Mouse (Mus musculus) erythroid progenitor cell, adult 5-6 weeks (primary cell): ENCODE results near the gene Selp. TPM values are rescaled to one million over a fixed set of nuclear protein-coding genes. Genes with fewer than 3 reads are reported as not detected.

ENCODE experiments used
- ATAC-seq: replicated peaks from 2 replicates; pipeline ENCODE4 v1.8.0; 2016; ENCODE audit warnings: moderate number of reproducible peaks, mild to moderate bottlenecking, moderate TSS enrichment, inconsistent platforms; ENCODE audit not compliant: poor library complexity, low FRiP score, severe bottlenecking
- total RNA-seq, 2 experiments: library from RNA; stranded (forward) in 1 of 2; stranded (reverse) in 1 of 2; fragments of 150-400 nt in 1 of 2; fragments of 186-747, 209-891 nt in 1 of 2; gene quantifications; 2 replicates each; pipeline versions ENCODE4 v1.2.3 to v1.2.4; 2015 to 2017; ENCODE audit warnings: low replicate concordance in 2 of 2

Gene Selp
- total RNA-seq, 2 experiments from 2014 or later = not detected

DNA sequence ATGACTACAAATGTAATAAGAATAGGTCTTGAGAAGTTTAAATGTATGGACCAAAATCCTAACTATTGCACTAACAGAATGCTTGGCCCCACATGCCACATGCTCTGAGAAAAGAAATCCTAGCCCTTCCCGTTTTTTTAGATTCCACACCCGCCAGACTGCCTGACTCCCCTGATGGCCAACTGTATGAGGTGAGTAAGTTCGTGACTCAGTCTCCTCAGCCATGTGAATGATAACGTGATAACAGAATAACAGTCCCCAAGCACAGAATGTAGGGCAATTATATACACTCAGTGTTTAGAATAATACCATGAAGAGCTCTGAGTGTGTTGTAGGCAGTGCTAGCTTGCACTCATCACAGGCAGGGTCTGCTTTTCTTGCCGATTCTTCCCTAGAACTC is 784 bp upstream of the Selp start:
- no peak for ATAC-seq

DNA sequence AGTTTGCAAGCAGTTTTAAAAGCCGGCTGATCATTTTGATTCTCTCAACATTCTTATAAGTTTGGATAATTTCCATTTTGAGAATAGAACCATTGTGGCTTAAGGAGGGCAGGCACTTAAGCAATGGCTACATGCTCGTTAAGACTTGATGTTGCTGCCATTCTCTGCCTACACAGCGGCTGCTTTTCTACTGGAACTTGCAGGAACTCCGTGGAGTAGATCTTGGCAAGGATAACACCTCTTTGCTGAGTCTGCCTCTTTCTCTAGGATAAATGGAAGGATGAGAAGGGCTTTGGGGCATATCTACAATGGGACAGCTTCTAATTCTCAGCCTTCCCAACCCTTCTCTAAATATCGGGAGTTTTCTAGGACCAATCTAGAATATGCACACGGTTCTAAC is 583 bp downstream of the Selp start:
- ATAC-seq = no peak

DNA sequence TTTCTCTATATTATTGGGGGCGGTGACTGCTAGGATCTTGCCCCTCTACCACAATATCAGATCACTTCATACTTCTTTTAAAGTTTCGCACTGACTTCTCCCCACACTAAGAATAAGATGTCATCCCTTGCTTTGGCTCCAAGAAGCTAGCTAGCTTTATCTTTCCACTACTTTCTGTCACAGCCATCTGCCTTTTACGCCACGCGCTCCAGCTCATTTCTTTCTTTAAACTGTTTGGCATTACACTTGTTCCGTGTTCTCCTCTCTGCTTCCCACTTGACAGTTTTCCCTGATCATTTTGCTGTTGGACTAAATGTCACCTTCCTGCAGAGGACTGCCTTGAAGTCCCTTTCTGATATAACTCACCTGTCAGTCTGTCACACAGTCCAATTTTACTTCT is 2.8 kb downstream of the Selp start:
- no peak for ATAC-seq

DNA sequence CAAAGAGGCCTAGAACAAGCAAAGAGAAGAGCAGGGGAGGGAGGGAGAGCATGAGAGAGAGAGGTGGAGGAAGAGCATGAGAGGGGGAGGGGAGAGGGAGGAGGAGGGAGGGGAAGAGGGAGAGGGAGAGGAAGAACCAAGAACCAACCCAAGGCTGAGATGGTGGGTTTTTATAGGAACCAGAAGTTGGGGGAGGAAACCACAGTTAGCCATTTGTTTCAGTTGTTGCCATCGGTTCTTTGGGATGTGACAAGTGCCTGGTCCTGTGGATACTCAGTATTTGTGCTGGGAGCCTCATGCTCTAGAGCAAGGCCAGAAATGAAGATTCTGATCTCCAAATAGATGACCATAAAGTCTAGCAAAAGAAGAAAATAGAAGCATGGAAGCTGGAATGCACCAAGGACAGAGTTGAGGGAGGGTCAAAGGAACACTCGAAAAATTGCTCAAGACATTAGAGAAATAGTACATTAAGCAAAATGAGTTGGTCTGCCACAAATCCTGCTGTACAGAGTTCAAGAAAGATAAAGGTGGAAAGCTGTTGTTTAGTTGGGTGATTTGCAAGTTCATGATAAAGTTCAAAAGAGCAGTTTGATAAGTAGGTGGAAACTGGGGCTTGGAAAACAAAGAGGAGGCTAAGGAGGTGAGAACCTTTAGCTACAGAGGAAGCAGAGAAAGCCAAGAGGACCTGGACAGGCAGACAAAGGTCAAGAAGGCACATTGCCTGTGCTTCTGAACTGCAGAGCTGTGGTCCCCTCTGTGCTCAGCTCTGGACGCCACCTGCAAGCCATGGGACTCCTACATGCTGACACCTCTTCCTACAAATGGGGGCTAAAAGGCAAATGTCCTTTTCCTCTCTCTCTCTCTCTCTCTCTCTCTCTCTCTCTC is 5.1 kb downstream of the Selp start:
- no peak for ATAC-seq

DNA sequence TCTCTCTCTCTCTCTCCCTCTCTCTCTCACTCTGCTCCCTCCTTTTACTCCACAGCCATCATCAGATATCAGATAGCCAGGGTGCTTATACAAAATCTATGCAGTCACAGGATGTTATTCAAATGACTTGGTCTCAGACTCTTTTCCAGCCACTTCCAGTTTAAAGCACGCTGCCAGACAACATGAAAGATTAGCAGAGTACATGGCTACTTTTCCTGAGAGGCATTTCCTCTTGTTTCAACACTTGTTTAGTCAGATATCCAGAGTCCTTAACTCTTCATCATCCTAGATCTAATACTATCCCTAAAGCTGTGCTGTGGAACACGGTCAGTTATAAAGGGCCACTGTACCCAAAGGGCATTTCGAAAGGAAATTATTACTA is 5.7 kb downstream of the Selp start:
- ATAC-seq = no peak

DNA sequence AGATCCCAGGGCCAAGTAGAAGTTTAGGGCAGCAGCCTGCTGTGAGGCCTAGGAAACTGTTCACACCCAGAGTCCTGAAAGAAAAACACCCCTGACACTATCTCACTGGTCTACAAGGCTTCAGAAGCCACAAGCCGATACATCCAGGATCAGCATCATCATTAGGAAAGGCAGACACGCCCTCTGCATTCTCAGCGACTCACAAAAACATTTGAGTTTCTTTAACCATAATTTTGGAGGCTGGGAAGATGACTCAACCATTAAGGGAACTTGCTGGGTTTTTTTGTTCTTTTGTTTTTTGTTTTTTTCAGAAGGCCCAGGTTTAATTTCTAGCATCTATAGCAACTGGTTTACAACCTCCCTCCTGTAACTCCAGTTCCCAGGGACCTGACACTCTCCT is 8.8 kb downstream of the Selp start:
- ATAC-seq = no peak

DNA sequence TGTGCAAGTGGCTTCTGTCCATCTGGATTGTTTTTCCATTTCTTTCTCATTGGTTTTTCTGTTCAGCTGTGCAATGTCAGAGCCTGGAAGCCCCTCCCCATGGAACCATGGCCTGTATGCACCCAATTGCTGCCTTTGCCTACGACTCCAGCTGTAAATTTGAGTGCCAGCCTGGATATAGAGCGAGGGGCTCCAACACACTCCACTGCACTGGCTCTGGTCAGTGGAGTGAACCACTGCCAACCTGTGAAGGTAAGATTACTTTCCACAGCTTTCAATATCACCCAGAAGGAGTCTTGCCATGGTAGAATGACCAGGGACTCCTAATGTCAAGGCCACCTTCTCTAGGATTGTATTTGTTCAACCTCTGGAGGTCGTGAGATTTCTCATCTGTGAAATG is 14.9 kb downstream of the Selp start:
- ATAC-seq = no peak

DNA sequence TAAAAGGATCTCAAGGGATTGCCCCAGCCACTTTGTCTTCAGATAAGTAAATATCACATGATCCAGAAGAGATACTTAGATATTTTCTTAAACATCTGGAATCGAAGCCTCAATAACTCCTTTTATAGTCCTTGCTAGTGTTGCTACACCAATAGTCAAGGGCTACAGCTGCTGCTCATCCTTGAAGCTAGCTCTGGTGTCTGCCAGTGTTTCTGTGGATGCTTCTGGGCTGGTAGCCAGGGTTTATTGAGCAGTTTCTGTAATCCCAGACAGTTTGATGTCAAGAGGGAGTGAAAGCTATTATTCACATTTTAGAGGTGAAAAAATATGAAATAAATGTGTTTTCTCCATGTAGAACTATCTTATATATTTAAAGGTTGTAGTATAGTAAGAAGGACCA is 17.5 kb downstream of the Selp start:
- ATAC-seq = no peak

DNA sequence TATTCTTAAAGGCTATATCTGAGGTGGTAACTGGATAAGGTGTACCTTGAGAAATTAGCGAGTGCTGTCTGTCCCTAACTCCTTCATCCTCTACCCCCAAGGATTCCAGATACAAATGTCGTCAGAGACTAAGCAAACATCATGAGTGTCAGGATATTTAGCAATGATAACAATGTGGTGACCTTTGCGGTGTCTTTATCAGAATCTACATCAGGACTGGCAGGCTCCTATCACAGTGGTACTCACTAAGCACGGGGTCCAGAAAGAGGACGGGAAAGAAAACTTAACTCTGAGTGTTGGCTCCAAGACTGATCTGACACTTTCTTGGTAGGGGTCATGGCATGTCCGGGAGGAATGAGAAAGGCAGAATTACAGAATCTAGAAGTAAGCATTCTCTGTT is 19.0 kb downstream of the Selp start:
- no peak for ATAC-seq

DNA sequence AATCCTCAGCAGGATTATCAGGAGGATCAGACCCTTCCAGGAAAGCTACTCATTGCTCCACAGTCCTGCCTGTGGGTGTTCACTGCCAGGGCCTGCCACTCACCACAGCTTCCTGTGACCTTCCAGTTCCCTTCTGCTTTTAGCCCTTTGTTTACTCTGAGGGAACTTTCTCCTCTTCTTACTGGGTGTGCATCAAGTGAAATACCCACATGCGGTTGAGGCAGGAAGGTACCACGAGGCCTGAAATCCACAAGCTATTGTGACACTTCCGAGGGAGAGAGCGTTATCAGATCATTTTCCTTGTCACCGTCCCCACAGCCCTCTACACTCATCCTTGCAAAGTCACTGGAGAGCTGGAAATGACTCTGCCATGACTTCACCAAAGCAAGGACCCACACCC is 20.3 kb downstream of the Selp start:
- no peak for ATAC-seq

DNA sequence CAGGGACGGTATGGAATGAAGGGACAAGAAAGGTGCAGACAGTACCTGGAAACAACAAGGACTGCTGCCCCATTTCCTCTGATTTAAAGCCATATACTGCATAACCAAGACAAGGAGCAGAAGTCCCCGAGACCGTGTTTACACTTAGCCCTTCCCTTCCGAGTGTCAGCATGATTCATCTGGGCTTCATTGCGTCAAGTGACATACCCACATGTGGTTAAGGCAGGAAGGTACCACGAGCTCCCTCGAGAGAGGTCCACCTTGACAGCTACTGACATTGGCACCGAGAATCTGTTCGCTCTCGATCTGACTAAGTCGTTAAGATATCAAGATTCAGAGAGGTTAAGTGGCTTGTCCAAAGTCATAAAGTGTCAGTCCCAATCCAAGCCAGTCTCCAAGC is 20.9 kb downstream of the Selp start:
- no peak for ATAC-seq

DNA sequence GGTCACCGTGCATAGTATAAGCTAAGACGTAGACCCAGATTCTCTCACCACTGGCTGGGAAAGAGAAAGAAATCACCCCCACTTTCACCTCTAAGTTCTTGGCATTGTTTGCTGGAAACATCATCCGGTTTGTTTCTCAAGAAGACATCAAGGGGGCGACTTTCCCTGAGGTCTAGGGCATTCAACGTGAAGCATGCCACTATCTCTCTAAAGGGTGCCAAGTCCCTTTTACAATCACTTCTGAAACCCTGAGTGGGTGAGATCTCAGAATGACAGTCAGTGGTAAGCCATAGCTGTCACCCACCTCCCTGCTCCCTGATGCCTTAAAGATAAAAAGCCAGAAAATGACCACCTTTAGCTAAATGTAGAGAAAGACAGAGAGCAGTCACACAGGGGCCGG is 21.6 kb downstream of the Selp start:
- ATAC-seq = no peak

DNA sequence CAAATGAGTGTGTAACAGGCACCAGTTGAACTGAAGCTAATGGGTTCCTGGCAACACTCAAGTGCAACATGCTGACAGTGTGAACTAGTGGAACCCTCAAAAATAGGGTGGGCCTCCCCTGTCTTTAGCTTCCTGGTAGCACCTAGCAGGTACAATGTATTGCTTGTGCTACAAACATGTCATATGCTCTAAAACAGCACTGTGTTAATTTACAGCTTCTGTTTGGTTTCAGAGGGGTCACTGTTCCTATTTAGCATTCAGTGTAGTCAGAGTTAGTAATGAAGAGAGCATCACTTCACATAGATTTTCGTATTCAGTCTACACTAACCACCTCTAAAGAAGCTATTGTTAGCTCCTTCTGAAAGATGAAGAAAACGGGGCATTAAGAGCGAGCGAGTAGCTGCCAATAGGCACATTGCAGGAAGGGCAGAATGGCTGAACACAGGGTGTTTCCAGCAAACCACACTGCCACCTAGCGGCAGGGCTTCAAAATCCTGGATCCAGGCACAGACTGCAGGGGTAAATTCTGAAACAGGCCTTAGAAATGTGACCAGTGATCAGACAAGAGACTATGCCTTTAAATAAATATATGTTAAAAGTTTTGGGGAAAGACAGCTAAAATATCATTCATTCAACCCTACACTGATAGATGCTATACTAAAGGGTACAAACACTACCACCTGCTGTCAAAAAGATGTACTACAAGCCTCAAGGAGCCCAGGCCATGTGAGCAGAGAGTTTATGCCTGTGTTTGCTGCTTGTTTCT is 23.5 kb downstream of the Selp start:
- ATAC-seq = peak; percentile 84

DNA sequence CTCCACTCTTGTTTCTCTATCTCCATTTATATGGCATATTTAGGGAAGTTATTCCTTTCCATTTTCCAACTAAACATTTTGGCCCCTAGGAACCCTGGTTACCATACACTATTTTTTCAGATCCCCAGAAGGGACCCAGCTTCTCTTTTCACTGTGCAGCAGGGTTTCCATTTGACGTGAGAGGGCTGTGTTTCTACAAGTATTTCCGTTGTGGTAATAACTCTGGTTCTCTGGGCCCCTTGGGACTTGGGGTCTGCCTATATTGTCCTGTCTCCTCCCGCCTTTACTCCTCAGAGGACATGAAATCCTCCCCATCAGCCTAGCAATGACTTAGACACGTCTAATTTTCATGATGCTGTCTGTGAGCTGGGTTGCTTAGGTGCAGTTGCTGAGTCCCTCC is 24.4 kb downstream of the Selp start:
- ATAC-seq = no peak

DNA sequence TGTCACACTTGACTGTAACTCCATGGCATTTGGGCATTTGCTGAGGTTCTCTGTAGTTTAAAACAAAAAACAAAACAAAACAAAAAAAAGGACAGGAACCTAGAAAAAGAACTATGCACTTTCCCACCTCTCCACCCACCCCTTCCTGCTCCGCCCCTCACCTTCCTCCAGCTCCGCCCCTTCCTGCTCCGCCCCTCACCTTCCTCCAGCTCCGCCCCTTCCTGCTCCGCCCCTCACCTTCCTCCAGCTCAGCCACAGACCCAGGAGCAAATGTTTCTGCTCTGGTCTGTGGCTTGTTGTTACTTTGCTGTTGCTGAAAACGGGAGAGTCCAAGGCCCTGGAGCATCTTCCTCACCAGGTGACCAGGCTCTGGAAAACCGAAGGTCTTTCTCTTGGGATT is 34.0 kb downstream of the Selp start:
- no peak for ATAC-seq

DNA sequence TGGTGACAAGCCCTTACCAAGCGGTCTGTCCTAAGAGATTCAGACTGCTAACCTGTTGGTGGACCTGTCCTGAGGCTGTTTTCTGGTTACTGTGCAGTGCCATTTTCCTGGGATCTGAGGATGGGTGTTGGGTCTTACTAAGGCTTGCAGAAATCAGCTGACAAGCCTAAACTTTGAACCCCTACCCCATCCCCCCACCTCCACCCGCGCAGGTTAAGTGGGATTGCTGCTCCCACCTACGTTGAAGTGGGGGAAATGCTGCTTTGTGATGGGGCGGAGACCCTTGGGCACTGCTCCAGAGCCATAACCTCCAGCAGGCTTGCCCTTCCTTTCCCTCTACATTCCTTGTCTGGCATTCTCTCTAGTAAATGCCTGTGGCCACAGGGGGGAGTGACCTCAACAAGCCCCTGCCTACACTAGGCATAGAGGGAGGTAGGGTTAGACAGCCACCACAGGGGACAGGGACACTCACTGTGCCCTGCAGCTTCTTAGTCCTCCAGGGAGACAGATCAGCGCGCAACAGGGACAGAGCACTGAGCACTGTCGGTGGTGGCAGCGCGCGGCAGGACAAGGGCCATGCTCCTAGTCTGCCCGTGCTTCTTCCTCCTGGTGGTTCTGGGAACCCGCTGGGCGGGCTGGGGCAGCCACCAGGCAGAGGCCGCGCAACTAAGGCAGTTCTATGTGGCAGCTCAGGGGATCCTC is 36.5 kb downstream of the Selp start, which contains the start of gene F5:
Gene F5, plus strand, starts transcription at position 452 of the 702 bp plus-strand sequence.
- ATAC-seq = 0 out of 2 replicates have a peak, but pooled peaks have one; percentile 39

DNA sequence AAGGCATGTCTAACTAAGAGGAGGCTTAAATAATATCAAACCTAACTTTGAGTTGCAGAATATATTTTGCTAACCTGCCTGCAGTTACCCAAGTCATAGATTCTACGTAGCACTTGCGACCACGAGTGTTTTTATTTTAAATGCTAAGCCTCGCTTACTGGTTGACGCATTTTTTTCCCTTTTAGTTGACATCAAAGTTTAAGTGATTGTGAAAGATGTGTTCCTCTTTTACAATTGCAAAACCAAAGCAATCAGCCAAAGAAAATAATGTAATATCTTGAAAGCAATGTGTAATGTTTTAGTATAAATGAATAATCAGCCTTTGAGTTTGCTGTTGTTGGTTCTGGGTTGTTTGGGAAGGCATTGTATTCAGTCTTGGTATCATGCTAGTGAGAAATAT is 37.8 kb downstream of the Selp start:
- ATAC-seq = no peak

DNA sequence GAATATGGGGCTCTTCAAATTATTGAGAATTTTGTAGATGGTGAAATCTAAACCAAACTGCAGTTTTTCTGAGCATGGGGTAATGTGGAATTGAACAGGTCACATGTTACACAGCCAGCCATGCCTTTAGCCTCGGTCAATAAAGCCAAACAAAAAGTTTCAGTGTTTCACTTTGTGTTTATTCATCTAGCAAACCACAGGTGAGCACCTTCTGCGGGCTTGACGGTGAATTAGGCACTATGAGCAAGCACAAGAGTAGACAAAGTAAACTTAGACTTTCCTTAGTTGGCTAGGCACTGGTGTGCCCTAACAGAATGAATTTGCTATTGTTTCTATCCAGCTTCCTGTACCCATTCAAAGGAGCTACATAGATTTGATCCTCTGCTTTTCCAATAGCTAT is 39.9 kb downstream of the Selp start:
- ATAC-seq = no peak

DNA sequence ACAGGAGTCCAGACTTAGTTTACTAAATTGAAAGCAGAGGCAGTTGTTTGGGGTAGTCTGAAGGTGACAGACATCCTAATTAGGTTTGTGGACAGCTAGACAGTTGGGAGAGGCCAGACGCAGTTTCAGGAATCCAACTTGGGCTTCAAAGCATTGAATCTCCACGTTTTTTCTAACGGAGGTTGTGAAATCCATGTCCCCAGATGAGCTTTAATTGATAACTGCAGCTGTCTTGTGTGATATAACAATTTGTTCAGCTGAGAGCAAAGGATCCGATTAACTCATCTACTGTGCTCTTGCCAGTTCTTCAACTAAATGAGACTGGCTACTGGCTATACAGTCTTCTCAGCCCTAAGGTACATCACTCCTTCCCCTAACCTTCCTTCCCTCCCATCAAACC is 43.5 kb downstream of the Selp start:
- ATAC-seq = no peak

DNA sequence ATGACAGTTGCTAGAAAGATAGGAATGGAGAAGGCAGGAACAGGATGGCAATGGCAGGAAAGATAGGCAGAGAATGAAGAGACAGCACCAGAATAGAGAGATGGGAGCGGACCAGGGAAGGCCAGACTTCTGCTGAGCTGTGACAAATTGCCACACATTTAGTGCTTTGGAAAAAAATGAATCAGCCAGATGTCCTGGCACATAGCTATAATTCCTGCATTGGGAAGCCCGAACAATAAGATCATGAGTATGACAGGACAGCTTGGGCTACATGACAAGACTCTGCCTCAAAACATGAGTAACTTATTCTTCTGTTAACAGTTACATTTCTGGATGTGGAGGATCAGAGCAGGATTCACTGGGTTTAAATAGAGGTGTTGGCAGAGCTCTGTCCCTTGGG is 44.7 kb downstream of the Selp start:
- ATAC-seq = no peak

DNA sequence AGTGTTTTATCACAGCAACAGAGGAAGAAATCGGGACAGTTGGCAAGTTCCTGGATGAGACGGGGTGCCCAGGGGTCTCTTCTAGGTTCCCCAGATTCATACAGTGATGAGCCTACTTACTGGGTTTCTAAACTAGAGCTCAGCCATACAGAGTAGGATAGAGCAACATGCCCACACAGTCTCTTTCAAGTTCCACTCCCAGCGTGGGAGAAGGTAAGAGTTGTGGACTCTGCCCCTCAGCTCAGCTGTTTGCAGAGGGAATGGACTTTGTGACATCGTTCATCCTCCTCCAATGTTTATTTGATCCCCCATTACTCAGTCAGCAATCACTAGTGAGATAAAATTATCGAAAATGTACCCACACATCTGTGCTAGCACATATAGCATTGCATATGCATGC is 47.7 kb downstream of the Selp start:
- ATAC-seq = no peak
